In the genomic region with DNA sequence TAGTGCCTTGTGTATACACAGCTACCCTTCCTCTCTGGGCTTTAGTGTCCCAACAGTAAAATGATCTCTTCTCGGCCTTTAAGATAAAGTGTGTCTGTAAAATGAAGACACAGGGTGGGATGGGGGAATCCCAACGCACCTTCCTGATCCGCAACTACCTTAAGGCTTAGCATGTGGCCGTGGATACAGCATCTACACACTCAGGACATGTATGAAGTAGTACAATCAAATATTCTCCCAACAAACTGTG, we compare ENCODE assay signal across 8 mouse cellular contexts. TPM values are rescaled to one million over a fixed set of nuclear protein-coding genes. Genes with fewer than 3 reads are reported as not detected.
A peak's percentile ranks its signal among the peaks of the same experiment; 100 is the strongest.
DNase-seq lines count a peak whose midpoint lies in the region; ATAC-seq and TF ChIP-seq lines count a peak whose summit lies in the region.

No protein-coding gene starts in this region.

- H3K9me3 ChIP-seq in kidney, postnatal 0 days (replicated peaks; ENCODE audit: low read length) = no peaks in the 10 kb centered on the region

- 0 out of 2 replicates have a peak, but pooled peaks cover 11% of the 10 kb centered on the region for H3K4me1 ChIP-seq in kidney, postnatal 0 days (replicated peaks; ENCODE audit: insufficient read depth, low read length)
- peaks cover 2% of the 10 kb centered on the region; the same call in 1 of the 2 replicates for H3K4me1 ChIP-seq in cortical plate, adult 2 months (ENCODE audit: control insufficient read depth, insufficient read depth, low read length)

- peak overlapping the region; percentile 73 for H3K4me3 ChIP-seq in kidney, postnatal 0 days (replicated peaks; ENCODE audit: low read depth, low read length)
- H3K4me3 ChIP-seq in cortical plate, adult 2 months (ENCODE audit: insufficient read depth, low read length) = peak overlapping the region; percentile 66

- no peaks in the 10 kb centered on the region for H3K27me3 ChIP-seq in kidney, postnatal 0 days (ENCODE audit: insufficient read depth, low read length)

- peak overlapping the region; percentile 88 for H3K4me2 ChIP-seq in kidney, postnatal 0 days (ENCODE audit: low read length)

- H3K27ac ChIP-seq in kidney, postnatal 0 days = peak overlapping the region; percentile 58; the same call in 1 of the 2 replicates
- H3K27ac ChIP-seq in cortical plate, adult 2 months (ENCODE audit: insufficient read depth, low read length) = no peak overlapping the region

- H3K36me3 ChIP-seq in kidney, postnatal 0 days (ENCODE audit: insufficient read depth, low read length) = no peaks in the 10 kb centered on the region

- TF ChIP-seq POLR2A in cortical plate, adult 2 months (IDR thresholded peaks at IDR 0.05; ENCODE audit: extremely low read depth, insufficient read depth, low read length) = no peak

- no peak for TF ChIP-seq CTCF in kidney, postnatal 0 days (IDR thresholded peaks at IDR 0.05; ENCODE audit: low read depth)
- no peak for TF ChIP-seq CTCF in cortical plate, adult 2 months (IDR thresholded peaks at IDR 0.05; ENCODE audit: extremely low read depth, insufficient read depth, low read length)

- no peak for ATAC-seq in kidney, postnatal 0 days (replicated peaks; ENCODE audit: low FRiP score, low read depth)
- peak; percentile 6 for ATAC-seq in inflammation-experienced regulatory T-cells, adult 6 months

- peak overlapping the region; percentile 75; the same call in 1 of the 2 replicates for H3K9ac ChIP-seq in kidney, postnatal 0 days (ENCODE audit: low read depth, low read length)

- 2% methylated on average over 4 of the region's 4 CpGs for WGBS in kidney, postnatal 0 days

- DNase-seq in kidney, postnatal 0 days (ENCODE audit: low spot score) = peak; percentile 50
- no peak for DNase-seq in kidney, postnatal 14 days
- peak; percentile 63 for DNase-seq in neural tube, embryonic 10.5 days (ENCODE audit: extremely low spot score, low spot score)
- DNase-seq in gastrocnemius, adult 8-10 months (ENCODE audit: low spot score in 2 of 2) = no peak
- no peak for DNase-seq in adrenal gland, postnatal 4 days (ENCODE audit: low spot score in 2 of 2)
- no peak for DNase-seq in layer of hippocampus, adult 9-10 months (ENCODE audit: low spot score)

RNA-seq across cellular contexts. Expression of a gene that starts 0.7 kb away (rescaled TPM):
- polyA plus RNA-seq in kidney, postnatal 0 days (2015; fragmentation: Nextera tagmentation; extraction: Ambion mirVana) = 70.4 and 72.1 TPM in 2 replicates
- polyA plus RNA-seq in cortical plate, adult 2 months (2012; rRNA removed) = 125 and 126 TPM in 2 replicates
- 10 to 100 TPM in 2 of 3 experiments, 1 to 10 TPM in 1; 4.9 to 14.0 (median 11.7) TPM for polyA plus RNA-seq in inflammation-experienced regulatory T-cells, adult 6 months (2017; shearing (Covaris generic))
- total RNA-seq in gastrocnemius, adult 8-10 months (2022) = 100 to 1,000 TPM; 322 to 345 (median 328) TPM
- total RNA-seq in adrenal gland, postnatal 4 days (2021) = 100 to 1,000 TPM in 1 of 2 experiments, 10 to 100 TPM in 1; 97.9 to 100 TPM

Comparison
In these comparisons a context has a peak if more than half of its experiments do, and no peak if none do; other contexts are left out.
1. DNase-seq: peak in kidney, postnatal 0 days (single experiment) and neural tube, embryonic 10.5 days (single experiment); none in kidney, postnatal 14 days (single experiment), gastrocnemius, adult 8-10 months (0 of 2), adrenal gland, postnatal 4 days (0 of 2) and layer of hippocampus, adult 9-10 months (single experiment).